Mouse (Mus musculus) left cerebral cortex, adult 11 months (tissue): ENCODE results near the gene Mxra7.

ENCODE experiments used
- DNase-seq: peaks from one replicate; pipeline ENCODE4 v3.0.0; 2022; ENCODE audit warnings: low spot score

Gene Mxra7

DNA sequence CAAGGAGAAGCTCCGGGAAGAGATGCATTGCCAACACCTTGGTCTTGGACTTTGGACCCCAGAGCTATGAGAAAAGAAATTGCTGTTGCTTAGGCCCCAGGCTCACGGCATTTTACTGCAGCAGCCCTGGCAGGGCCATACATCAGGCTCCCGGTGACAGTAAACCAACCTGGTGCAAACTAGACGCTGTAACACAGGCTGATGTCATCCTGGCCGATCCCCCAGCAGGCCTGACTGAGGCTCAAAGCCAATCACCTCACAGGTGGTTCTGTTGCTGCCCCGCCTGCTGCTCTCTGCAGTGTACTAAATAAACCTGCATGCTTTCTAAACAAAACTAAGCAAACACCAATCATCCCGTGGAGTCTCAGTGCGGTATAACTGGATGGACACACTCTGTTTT, 9.1 kb downstream of the Mxra7 start:
- no peak for DNase-seq

- no peak for DNase-seq
These were observed 10.3 kb downstream of the Mxra7 start for GRCm38 (mm10) chr11:116817567-116817966.

GRCm38 (mm10) chr11:116816769-116817168, 11.1 kb downstream of the Mxra7 start:
- DNase-seq, result no peak

DNA sequence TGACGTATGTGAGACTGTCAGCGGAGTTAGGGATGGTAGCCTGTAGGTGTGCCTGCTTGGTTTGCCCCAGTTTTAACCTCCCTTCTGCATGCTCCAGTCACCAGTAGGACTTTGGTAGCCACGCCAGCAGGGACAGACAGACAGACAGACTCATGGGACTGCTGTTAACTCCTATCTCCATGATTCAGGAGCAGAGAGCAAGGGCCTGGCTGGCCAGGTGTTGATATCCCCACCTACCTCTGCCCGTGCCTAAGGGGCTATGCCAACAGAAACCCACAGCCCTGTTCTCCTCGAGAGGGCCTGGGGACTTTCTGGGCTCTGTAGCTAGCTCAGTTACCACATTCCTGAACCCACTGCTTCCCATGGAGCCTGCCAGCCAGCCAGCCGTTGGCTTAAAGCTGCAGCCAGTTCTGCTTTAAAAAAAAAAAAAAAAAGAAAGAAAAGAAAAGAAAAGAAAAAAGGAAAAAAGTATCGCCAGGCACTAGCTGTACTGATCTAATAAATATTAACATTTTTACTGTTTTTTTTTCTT, 12.9 kb downstream of the Mxra7 start:
- DNase-seq, result no peak

DNA sequence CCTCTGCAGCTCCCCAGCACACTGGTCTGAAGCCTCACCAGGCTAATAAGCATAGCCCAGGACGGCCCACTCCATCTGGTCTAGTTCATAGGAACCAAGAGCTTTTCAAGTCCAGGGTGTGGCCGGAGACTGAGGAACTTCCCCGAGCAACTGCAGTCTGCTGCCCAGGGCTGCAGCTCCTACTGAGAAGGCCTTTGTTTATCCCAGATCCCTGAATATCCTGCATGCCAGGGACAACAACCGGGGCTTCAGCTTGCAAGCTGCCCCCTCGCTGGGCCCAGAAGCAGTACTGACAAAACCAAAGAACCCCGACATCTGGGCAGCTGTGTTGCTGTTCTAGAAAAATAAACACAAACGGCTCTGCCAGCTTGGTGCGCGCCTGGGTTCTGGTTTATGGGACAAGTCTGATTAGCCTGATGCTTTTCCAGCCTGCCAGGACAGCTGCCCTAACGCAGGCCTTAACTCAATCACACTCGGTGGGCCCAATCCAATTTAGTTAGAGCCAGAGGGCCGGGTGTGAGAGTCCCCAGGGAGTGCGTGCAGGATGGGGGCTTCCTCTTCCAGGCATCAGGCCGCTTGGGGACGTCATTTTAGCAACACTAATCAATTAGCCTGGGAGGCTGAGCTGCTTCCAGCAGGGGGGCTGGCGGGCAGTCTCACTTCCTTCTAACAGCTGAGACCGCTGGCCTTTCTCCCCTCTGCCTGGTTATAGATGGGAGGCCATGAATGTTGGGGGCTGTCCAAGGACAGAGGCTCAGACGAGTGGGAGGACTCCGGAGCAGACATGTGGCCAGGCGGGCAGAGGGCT, 13.6 kb downstream of the Mxra7 start:
- DNase-seq, result no peak

- DNase-seq, result no peak
These were observed 14.2 kb downstream of the Mxra7 start for GRCm38 (mm10) chr11:116813610-116814009.

DNA sequence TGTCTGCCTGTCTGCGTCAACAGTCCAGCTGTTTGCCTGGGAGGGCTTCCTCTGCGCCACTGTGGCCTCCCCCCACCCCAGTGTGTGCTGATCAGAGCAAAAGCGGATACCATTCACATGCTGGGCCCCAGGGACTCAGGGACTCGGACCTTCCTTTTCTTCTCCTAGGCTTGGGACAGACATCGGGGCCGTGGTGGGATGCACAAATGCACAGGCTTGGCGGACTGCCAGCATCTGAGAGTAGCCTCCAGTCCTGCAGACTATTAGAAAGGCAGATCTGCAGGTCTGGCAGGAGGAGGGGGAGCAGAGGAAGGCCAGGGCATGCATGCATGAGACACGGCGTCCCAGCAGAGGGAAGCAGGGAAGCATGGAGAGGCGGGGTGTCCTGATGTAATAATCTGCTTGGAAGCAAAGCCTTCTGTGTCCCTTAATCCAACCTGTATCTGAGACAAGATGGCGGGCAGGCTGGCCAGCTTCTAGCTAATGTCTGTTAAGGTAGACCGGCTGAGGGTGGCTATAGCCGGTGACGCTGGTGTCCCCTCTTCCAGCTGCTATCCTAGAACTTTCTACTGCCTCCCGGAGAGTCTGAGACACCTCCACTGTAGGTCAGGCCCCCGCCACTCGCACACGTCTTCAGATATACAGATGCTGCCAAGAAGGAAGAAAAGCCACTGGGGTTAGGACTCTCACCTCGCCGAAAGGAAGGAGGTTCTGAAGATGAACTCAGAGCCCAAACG, 14.9 kb downstream of the Mxra7 start:
- DNase-seq, result no peak

- peak; percentile 67 for DNase-seq
These were observed 16.6 kb downstream of the Mxra7 start for GRCm38 (mm10) chr11:116810983-116811901.

DNA sequence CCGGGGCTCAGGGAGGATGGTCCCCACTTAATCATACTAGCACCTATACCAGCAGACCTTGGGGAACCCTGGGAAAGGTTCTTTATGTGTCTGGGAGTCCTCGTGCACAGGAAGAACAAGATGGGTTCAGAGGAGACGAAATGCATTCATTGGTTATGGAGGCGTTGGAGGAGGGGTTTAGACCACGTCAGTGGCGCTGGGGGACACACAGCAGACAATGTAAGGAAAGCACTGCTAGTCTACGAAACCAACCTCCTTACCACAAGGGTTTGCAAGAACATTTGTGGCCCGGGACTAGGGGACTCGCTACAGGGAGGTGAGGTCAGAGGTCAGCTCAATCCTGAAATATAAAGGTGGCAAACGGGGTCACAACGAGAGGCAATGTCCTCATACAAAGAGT, 17.3 kb downstream of the Mxra7 start:
- DNase-seq, result no peak

GRCm38 (mm10) chr11:116809520-116809919, 18.3 kb downstream of the Mxra7 start:
- DNase-seq, result no peak

GRCm38 (mm10) chr11:116808811-116809395, 18.9 kb downstream of the Mxra7 start:
- DNase-seq, result no peak

- peak; percentile 61 for DNase-seq
These were observed 19.8 kb downstream of the Mxra7 start for GRCm38 (mm10) chr11:116807938-116808606.

- no peak for DNase-seq
These were observed 20.3 kb downstream of the Mxra7 start for GRCm38 (mm10) chr11:116807526-116807925.

GRCm38 (mm10) chr11:116807116-116807515, 20.7 kb downstream of the Mxra7 start:
- no peak for DNase-seq

DNA sequence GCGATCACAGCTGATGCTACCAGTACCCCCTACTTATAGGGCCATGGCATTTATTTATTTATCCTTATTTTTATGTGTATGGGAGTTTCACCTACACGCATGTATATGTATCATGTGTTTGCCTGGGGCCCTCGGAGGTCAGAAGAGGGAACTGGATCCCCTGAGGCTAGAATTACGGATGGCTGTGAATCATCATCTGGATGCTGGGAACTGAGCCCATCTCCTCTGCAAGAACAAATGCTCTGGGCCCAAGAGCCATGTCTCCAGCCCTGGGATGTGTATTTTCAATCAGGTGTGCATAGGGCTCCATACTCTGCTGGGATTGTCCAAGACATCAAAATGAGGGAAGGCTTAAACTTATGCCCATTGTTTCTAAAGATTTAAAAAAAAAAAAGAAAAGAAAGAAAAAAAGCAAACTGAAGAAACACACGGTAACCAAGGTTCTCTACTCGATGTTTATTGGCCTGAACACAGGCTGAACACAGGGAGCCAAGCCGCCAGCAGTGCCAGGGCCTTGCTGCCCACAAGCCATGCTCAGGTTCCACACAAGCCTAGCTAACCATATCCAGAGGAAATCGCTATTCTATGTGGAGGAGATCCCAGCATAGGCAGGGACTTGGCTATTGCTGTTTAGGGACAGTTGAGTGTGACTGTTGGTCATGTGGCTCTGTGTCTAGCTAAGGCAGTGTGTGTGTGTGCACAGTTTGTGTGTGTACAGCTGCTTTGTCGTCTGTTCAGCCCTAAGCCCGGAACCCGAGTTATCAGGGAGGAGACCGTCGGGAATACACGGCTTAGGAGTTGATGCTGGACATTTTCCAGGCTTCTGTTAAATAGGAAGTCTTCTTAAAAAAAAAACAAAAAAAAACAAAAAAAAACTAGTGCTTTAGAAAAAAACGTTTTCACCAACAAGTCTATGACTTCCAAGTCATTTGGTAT, 21.4 kb downstream of the Mxra7 start:
- no peak for DNase-seq

- DNase-seq, result no peak
These were observed 25.1 kb downstream of the Mxra7 start for GRCm38 (mm10) chr11:116802709-116803108.

DNA sequence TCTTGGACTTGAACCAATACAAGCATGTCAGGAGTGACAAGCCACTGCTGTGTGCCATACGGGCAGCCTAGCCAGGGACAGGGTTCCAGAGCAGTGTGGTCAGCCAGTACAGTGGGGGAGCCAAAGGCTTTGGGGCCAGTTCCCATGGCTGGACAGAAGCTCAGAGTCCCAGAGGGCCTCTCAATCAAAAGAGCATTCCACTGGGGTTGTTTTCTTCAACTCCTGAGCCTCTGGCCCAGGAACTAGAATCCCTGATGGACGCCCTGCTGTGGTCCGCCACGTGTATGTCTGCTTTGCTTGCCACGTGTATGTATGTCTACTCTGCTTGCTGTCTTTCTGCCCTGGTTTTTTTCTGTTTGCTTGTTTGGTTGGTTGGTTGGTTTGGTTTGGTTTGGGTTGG, 26.7 kb downstream of the Mxra7 start:
- DNase-seq, result no peak

DNA sequence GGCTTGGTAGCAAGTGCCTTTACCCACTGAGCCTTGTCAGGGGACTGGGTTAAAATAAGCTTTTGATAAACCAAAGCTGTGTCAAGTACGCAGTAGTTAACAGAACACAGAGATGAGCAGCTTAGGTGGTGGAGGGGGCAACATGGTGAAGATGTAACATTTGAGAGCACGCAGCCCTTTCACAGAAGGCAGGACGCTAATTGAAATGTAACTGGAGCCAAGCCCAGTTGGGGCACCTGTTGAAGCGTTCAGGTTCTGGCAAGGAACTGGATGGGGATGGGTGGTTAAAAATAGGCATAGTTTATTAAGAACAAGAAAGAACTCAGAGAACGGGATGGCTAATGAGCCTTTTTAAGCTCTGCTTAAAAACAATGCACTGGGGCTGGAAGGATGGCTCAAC, 28.5 kb downstream of the Mxra7 start:
- DNase-seq, result no peak

DNA sequence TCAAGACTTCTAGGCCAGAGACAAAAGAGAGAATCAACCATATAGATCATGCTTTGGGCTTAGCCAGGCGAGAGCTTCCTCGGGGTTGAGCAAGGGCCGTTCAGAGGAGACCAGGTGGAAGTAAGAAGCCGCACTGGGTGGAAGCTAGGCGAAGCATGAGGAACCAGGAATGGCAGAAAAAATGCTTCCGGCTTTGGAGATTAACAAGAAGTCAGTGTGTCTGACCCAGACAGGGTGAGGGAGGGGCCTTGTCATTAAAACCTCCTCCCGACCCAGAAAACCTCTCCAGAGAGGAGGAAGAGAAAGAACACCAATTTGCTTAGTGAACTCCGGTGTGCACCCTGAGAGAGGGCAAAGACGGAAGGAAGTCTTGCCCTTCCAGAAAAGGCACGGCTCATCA, 43.6 kb downstream of the Mxra7 start:
- no peak for DNase-seq

GRCm38 (mm10) chr11:116782737-116783145, 45.1 kb downstream of the Mxra7 start:
- no peak for DNase-seq
